Mouse (Mus musculus) bone marrow, adult 2 months (tissue): Measurements from ENCODE around the gene Slc15a1.

Source experiments
- CTCF ChIP-seq: fragments of 200-500 bp; IDR thresholded peaks from 2 replicates; pipeline ENCODE4 v1.5.1; 2011; ENCODE audit warnings: low read length, control low read depth; ENCODE audit not compliant: control insufficient read depth, insufficient read depth
- POLR2A ChIP-seq: fragments of 200-500 bp; IDR thresholded peaks from 2 replicates; pipeline ENCODE4 v1.6.1; 2011; ENCODE audit warnings: low read depth, mild to moderate bottlenecking, control low read depth, low read length, borderline replicate concordance; ENCODE audit not compliant: control insufficient read depth

DNA sequence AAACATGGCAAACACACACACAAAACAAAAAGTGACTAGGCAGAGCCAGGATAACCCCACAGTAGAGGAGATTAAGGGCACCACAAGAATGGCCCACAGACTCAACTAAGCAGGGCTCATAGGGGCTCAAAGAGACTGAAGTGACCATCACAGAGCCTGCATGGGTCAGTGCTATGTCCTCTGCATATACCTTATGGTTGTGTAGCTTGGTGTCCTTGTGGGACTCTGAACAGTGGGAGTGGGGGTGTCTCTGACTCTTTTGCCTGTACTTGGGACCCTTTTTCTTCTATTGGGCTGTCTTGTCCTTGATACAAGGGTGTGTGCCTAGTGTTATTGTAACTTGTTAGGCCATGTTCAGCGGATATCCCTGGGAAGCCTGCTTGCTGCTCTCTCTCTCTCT, 46.5 kb downstream of the Slc15a1 start:
- no peak for TF ChIP-seq POLR2A
- TF ChIP-seq CTCF: no peak
